In the genomic region with DNA sequence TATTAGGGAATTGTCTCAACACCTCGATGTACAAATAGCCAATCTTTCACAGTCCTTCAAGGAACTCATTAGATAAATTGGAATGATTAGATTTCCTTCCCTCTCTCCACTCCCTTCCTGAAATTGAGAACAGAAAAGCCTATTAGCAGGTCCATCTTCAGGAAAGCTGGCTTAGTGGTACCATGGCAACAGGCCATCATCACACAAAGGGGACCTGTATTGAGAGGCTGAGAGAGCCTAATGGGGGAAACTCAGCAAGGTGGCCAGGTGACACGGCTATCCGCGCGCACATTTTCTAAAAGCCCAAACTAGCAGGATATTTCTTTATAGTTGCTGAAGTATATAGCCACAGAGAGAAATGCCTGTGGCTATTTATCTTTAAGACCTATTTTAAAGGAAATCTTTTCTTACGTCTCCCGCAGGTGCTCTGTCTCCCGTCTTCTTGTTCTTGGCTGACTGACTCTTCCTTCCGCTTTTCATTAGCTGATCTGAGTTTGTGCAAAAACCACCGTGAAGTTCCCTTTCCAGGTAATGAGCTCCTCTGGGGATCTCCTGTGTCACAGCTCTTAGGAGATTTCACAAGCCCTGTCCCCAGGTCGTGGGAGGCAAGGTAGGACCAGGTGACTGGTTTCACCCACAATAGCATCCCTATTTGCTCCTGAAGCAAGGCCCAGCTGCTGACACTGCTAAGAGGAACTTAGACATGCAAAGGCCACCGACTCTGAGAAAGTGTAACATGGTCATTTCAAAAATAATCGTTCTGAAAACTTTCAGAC, we compare ENCODE assay signal across 21 mouse cellular contexts. TPM values are rescaled to one million over a fixed set of nuclear protein-coding genes. Genes with fewer than 3 reads are reported as not detected.
DNase-seq lines count a peak whose midpoint lies in the region; ATAC-seq lines count a peak whose summit lies in the region.
"Had no signal": no experiment of that assay in that cellular context is flagged by ENCODE, and none has a peak within 500 bp of the region (broad histone marks: within the 10 kb centered on the region; RNA-seq: fewer than 3 reads in every experiment).

No protein-coding gene starts in this region.

- H3K9me3 ChIP-seq in hindbrain, embryonic 16.5 days (ENCODE audit: control insufficient read depth, low read length), result no peaks in the 10 kb centered on the region
- no peaks in the 10 kb centered on the region for H3K9me3 ChIP-seq in hindbrain, embryonic 13.5 days
- no peaks in the 10 kb centered on the region for H3K9me3 ChIP-seq in neural tube, embryonic 15.5 days (replicated peaks)
- H3K9me3 ChIP-seq: hindbrain, embryonic 12.5 days; neural tube, embryonic 13.5 days had no signal

- no peak overlapping the region for H3K9ac ChIP-seq in hindbrain, embryonic 16.5 days (ENCODE audit: low read depth, low read length)
- H3K9ac ChIP-seq in hindbrain, embryonic 13.5 days, result no peak overlapping the region
- H3K9ac ChIP-seq in neural tube, embryonic 15.5 days (replicated peaks), result no peak overlapping the region
- H3K9ac ChIP-seq: hindbrain, embryonic 12.5 days; liver, embryonic 14.5 days; neural tube, embryonic 13.5 days had no signal

- no peak overlapping the region for H3K4me2 ChIP-seq in hindbrain, embryonic 16.5 days (ENCODE audit: low read length)
- H3K4me2 ChIP-seq in hindbrain, embryonic 13.5 days, result no peak overlapping the region
- no peak overlapping the region for H3K4me2 ChIP-seq in neural tube, embryonic 15.5 days
- H3K4me2 ChIP-seq: hindbrain, embryonic 12.5 days; neural tube, embryonic 13.5 days had no signal

- no peak overlapping the region for H3K4me3 ChIP-seq in hindbrain, embryonic 16.5 days (ENCODE audit: low read length)
- H3K4me3 ChIP-seq in hindbrain, embryonic 13.5 days, result no peak overlapping the region
- no peak overlapping the region for H3K4me3 ChIP-seq in neural tube, embryonic 15.5 days (replicated peaks)
- H3K4me3 ChIP-seq: hindbrain, embryonic 12.5 days; neural tube, embryonic 13.5 days had no signal

- no peaks in the 10 kb centered on the region for H3K4me1 ChIP-seq in hindbrain, embryonic 16.5 days (ENCODE audit: control insufficient read depth, insufficient read depth, low read depth, low read length)
- no peaks in the 10 kb centered on the region for H3K4me1 ChIP-seq in hindbrain, embryonic 13.5 days (replicated peaks)
- H3K4me1 ChIP-seq in neural tube, embryonic 15.5 days, result no peaks in the 10 kb centered on the region
- H3K4me1 ChIP-seq: hindbrain, embryonic 12.5 days; neural tube, embryonic 13.5 days had no signal

- no peak overlapping the region for H3K27ac ChIP-seq in hindbrain, embryonic 16.5 days (ENCODE audit: low read depth, low read length)
- no peak overlapping the region for H3K27ac ChIP-seq in hindbrain, embryonic 13.5 days
- no peak overlapping the region for H3K27ac ChIP-seq in neural tube, embryonic 15.5 days (replicated peaks)
- H3K27ac ChIP-seq: hindbrain, embryonic 12.5 days; liver, embryonic 14.5 days; neural tube, embryonic 13.5 days had no signal

- H3K36me3 ChIP-seq in hindbrain, embryonic 16.5 days (ENCODE audit: control insufficient read depth, insufficient read depth, low read length), result no peaks in the 10 kb centered on the region
- no peaks in the 10 kb centered on the region for H3K36me3 ChIP-seq in hindbrain, embryonic 13.5 days
- H3K36me3 ChIP-seq in neural tube, embryonic 15.5 days, result no peaks in the 10 kb centered on the region
- H3K36me3 ChIP-seq: hindbrain, embryonic 12.5 days; neural tube, embryonic 13.5 days had no signal

- peak; percentile 18 for DNase-seq in brain, embryonic 18.5 days (ENCODE audit: low read depth, low spot score)
- DNase-seq in B cell, adult 2 months, result no peak
- DNase-seq in right cerebral cortex, postnatal 14 days, result no peak
- no peak for DNase-seq in left cerebral cortex, adult 9 months (ENCODE audit: low spot score in 2 of 2)
- DNase-seq: adrenal gland, postnatal 14 days; cerebellum, postnatal 25 days; heart, adult 18-20 months; kidney, adult 11 months; kidney, postnatal 4 days; left cerebral cortex, postnatal 4 days; lung, postnatal 10 days; right cerebral cortex, adult 18-20 months had no signal

- 66% methylated on average over 13 of the region's 13 CpGs for WGBS in hindbrain, embryonic 16.5 days
- WGBS in hindbrain, embryonic 13.5 days, result 73% methylated on average over 13 of the region's 13 CpGs
- 70% methylated on average over 13 of the region's 13 CpGs for WGBS in neural tube, embryonic 15.5 days

- ATAC-seq in hindbrain, embryonic 16.5 days, result peak; percentile 78
- ATAC-seq in hindbrain, embryonic 13.5 days (ENCODE audit: low FRiP score), result no peak
- peak; percentile 53 for ATAC-seq in granulocyte monocyte progenitor cell, adult 5-6 weeks (replicated peaks; ENCODE audit: poor library complexity, severe bottlenecking)
- peak; percentile 61; the same call in 1 of the 2 replicates for ATAC-seq in neural tube, embryonic 15.5 days (ENCODE audit: low FRiP score)
- ATAC-seq: CD4-positive, CD25-positive, alpha-beta regulatory T cell, adult 4 months had no signal

- no peaks in the 10 kb centered on the region for H3K27me3 ChIP-seq in hindbrain, embryonic 16.5 days (replicated peaks; ENCODE audit: control insufficient read depth, insufficient read depth, low read length)
- H3K27me3 ChIP-seq in hindbrain, embryonic 13.5 days, result no peaks in the 10 kb centered on the region
- no peaks in the 10 kb centered on the region for H3K27me3 ChIP-seq in neural tube, embryonic 15.5 days (replicated peaks)
- H3K27me3 ChIP-seq: hindbrain, embryonic 12.5 days; neural tube, embryonic 13.5 days had no signal

RNA-seq across cellular contexts. Expression of gene Mlip, which starts 46.3 kb away (rescaled TPM):
- 2.2 and 2.4 TPM in 2 replicates for polyA plus RNA-seq in hindbrain, embryonic 16.5 days (2015; fragmentation: Nextera tagmentation; extraction: Ambion mirVana)
- polyA plus RNA-seq in hindbrain, embryonic 13.5 days (2015; fragmentation: Nextera tagmentation; extraction: Ambion mirVana), result 0.99 and 1.2 TPM in 2 replicates
- not detected in 2 replicates for total RNA-seq in granulocyte monocyte progenitor cell, adult 5-6 weeks (2014; fragmentation: Nextera tagmentation)
- total RNA-seq in granulocyte monocyte progenitor cell, adult 5-6 weeks (2017), result not detected in 2 replicates
- polyA plus RNA-seq in neural tube, embryonic 15.5 days (2015; fragmentation: Nextera tagmentation; extraction: Ambion mirVana), result 1.4 and 1.8 TPM in 2 replicates
- polyA plus RNA-seq: liver, embryonic 14.5 days; spleen, adult 2 months had no signal
